Mouse (Mus musculus): ENCODE data around the gene Tfg. TPM values are rescaled to one million over a fixed set of nuclear protein-coding genes. Genes with fewer than 3 reads are reported as not detected.

The Tfg gene
- polyA plus RNA-seq, 1 experiment from 2014 or later, result 164 TPM

- H3K4me3 ChIP-seq (ENCODE audit: low read length), result no peak overlapping the region
- no peaks in the 10 kb centered on the region for H3K36me3 ChIP-seq (ENCODE audit: control insufficient read depth, insufficient read depth, low read length)
- no peak overlapping the region for H3K9ac ChIP-seq (ENCODE audit: low read depth, low read length)
- no peaks in the 10 kb centered on the region for H3K4me1 ChIP-seq (ENCODE audit: control insufficient read depth, insufficient read depth, low read depth, low read length)
- 88% methylated on average over 12 of the region's 12 CpGs for WGBS
- H3K9me3 ChIP-seq (ENCODE audit: control insufficient read depth, low read length), result no peaks in the 10 kb centered on the region
- H3K27ac ChIP-seq (ENCODE audit: low read depth, low read length), result no peak overlapping the region
- ATAC-seq, result no peak
- no peak overlapping the region for H3K4me2 ChIP-seq (ENCODE audit: low read length)
- no peaks in the 10 kb centered on the region for H3K27me3 ChIP-seq (replicated peaks; ENCODE audit: control insufficient read depth, insufficient read depth, low read length)
Observed at GRCm38 (mm10) chr16:56655193-56655910, 61.9 kb downstream of the Tfg start.

DNA sequence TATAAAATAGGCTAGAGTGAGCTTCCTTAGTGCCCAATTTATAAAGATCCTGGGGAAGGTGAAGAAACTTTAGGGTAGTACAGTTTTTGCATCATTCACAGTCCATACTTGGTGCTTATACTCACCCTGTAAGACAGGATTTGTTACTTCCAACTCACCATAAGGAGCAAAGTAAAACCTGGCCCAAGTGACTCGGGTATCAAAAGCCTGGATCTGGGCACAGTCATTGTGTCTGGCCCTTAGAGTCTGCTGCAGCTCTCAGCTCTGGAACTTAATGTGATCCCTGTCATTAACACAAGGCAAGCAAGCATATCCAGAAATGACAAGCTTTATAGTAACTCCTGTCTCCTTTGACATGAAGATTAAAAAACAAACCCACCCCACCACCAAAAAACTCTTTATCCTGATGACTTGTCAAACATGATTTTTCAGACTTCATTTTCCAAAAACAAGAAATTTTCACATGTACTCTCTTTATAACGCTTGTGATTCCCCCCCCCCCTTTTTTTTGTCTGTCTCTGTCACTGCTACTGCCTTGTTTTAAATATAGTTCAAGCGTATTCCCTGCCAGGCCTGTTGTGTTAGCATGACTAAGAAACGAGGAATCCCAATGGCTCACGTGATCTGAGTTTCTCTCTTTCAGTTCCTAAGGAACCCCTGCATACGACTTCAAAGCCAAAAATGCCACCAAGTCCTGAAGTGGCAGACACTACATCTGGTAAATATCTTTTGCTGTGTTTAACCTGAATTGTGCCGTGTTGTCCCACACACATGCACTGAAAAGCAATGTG is 70.7 kb downstream of the Tfg start:
- no peak overlapping the region for H3K27ac ChIP-seq (ENCODE audit: low read depth, low read length)
- H3K36me3 ChIP-seq (ENCODE audit: control insufficient read depth, insufficient read depth, low read length), result no peaks in the 10 kb centered on the region
- no peak overlapping the region for H3K4me3 ChIP-seq (ENCODE audit: low read length)
- 67% methylated on average over 7 of the region's 7 CpGs for WGBS
- H3K9ac ChIP-seq (ENCODE audit: low read depth, low read length), result no peak overlapping the region
- H3K4me1 ChIP-seq (ENCODE audit: control insufficient read depth, insufficient read depth, low read depth, low read length), result no peaks in the 10 kb centered on the region
- no peak overlapping the region for H3K4me2 ChIP-seq (ENCODE audit: low read length)
- no peaks in the 10 kb centered on the region for H3K9me3 ChIP-seq (ENCODE audit: control insufficient read depth, low read length)
- ATAC-seq, result no peak
- no peaks in the 10 kb centered on the region for H3K27me3 ChIP-seq (replicated peaks; ENCODE audit: control insufficient read depth, insufficient read depth, low read length)

- H3K36me3 ChIP-seq (ENCODE audit: control insufficient read depth, insufficient read depth, low read length), result no peaks in the 10 kb centered on the region
- no peak for ATAC-seq
- 15% methylated on average over 2 of the region's 2 CpGs for WGBS
- no peaks in the 10 kb centered on the region for H3K9me3 ChIP-seq (ENCODE audit: control insufficient read depth, low read length)
- no peaks in the 10 kb centered on the region for H3K27me3 ChIP-seq (replicated peaks; ENCODE audit: control insufficient read depth, insufficient read depth, low read length)
- no peak overlapping the region for H3K27ac ChIP-seq (ENCODE audit: low read depth, low read length)
- H3K9ac ChIP-seq (ENCODE audit: low read depth, low read length), result no peak overlapping the region
- no peaks in the 10 kb centered on the region for H3K4me1 ChIP-seq (ENCODE audit: control insufficient read depth, insufficient read depth, low read depth, low read length)
- no peak overlapping the region for H3K4me3 ChIP-seq (ENCODE audit: low read length)
- no peak overlapping the region for H3K4me2 ChIP-seq (ENCODE audit: low read length)
Observed at GRCm38 (mm10) chr16:56645251-56645650, 72.0 kb downstream of the Tfg start.

Other genes starting within 250 kb of the Tfg start
- gene Abi3bp, start 239.6 kb downstream of the Tfg start, polyA plus RNA-seq (2015; fragmentation: Nextera tagmentation; extraction: Ambion mirVana), result 0.63 and 1.2 TPM in 2 replicates
- not detected in 2 replicates for gene Adgrg7, start 78.4 kb upstream of the Tfg start, polyA plus RNA-seq (2015; fragmentation: Nextera tagmentation; extraction: Ambion mirVana)
- gene Tmem45a, start 168.7 kb upstream of the Tfg start, polyA plus RNA-seq (2015; fragmentation: Nextera tagmentation; extraction: Ambion mirVana), result 4.5 and 7.1 TPM in 2 replicates
- 0.33 and 0.75 TPM in 2 replicates for gene Lnp1, start 210.6 kb upstream of the Tfg start, polyA plus RNA-seq (2015; fragmentation: Nextera tagmentation; extraction: Ambion mirVana)